Mouse (Mus musculus) embryonic facial prominence, embryonic 13.5 days (tissue): ENCODE results near the gene Olfr985. TPM values are rescaled to one million over a fixed set of nuclear protein-coding genes. Genes with fewer than 3 reads are reported as not detected.

Source experiments
- ATAC-seq: fragments of 200-750 bp; cut with Nextera tagmentation; 2 replicates; pipeline ENCODE4 v1.8.0; 2017; ENCODE audit warnings: low read depth; ENCODE audit not compliant: insufficient number of reproducible peaks, insufficient read depth, low FRiP score, low TSS enrichment
- H3K27ac ChIP-seq: fragments of 300-500 bp; sonication (generic); 2 replicates; pipeline ENCODE4 v1.5.1; 2015; ENCODE audit warnings: moderate library complexity, mild to moderate bottlenecking, inconsistent platforms
- H3K27me3 ChIP-seq: fragments of 300-500 bp; sonication (generic); 2 replicates; pipeline ENCODE4 v1.6.1; 2015; ENCODE audit warnings: mild to moderate bottlenecking, inconsistent platforms
- H3K36me3 ChIP-seq: fragments of 300-500 bp; sonication (generic); 2 replicates; pipeline ENCODE4 v1.6.1; 2015; ENCODE audit warnings: mild to moderate bottlenecking, inconsistent platforms
- H3K4me1 ChIP-seq: fragments of 300-500 bp; sonication (generic); 2 replicates; pipeline ENCODE4 v1.6.1; 2015; ENCODE audit warnings: inconsistent platforms
- H3K4me2 ChIP-seq: fragments of 300-500 bp; sonication (generic); 2 replicates; pipeline ENCODE4 v1.6.1; 2015; ENCODE audit warnings: moderate library complexity, mild to moderate bottlenecking, inconsistent platforms
- H3K4me3 ChIP-seq: fragments of 300-500 bp; sonication (generic); 2 replicates; pipeline ENCODE4 v1.5.1; 2015; ENCODE audit warnings: mild to moderate bottlenecking, inconsistent platforms
- H3K9ac ChIP-seq: fragments of 300-500 bp; sonication (generic); 2 replicates; pipeline ENCODE4 v1.6.1; 2015; ENCODE audit warnings: mild to moderate bottlenecking, inconsistent platforms
- H3K9me3 ChIP-seq: fragments of 300-500 bp; sonication (generic); 2 replicates; pipeline ENCODE4 v1.6.1; 2016; ENCODE audit warnings: inconsistent platforms
- WGBS: fragments of 180-500 bp; shearing (Covaris S2); methylation state at CpG from one replicate; pipeline ENCODE4 v1.1.7; 2015; ENCODE audit warnings: mixed read lengths; 5-methylcytosine and 5-hydroxymethylcytosine counted together
- polyA plus RNA-seq: library from polyadenylated mRNA; unstranded; fragments of >200 nt; fragmentation: Nextera tagmentation; extraction: Ambion mirVana; gene quantifications from 2 replicates; pipeline ENCODE4 v1.2.1, GENCODE M21; 2015

The Olfr985 gene
- polyA plus RNA-seq, 1 experiment from 2014 or later: not detected

DNA sequence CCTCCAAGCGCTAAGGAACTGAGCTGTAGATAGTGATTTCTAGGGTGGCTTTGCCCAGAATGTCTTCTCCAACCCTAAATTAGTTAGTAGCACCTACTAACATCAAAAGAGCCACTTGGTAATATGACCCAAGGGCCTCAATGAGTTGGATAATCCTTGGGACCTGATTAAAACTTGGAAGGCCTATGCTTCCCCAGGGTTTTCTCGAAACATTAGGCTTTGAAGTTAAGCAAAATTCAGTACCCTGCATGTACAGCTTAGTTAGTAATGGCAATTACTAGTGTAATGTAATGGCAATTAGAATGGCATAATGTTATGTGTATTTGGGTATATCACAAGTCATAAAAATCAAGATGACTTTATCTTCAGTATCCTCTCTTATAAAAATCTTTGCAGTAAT lies 36.5 kb downstream of the Olfr985 start, which contains the start of gene Olfr983:
TSS of gene Olfr983 (minus strand) at position 101 of the 400 bp plus-strand sequence.
- Histone ChIP-seq H3K36me3 (no peaks in the 10 kb centered on the region), H3K4me3 (no peak within 1 kb of the TSS), H3K27ac (no peak within 1 kb of the TSS), H3K4me2 (no peak within 1 kb of the TSS), H3K9ac (no peak within 1 kb of the TSS), H3K27me3 (no peaks in the 10 kb centered on the region), H3K4me1 (no peaks in the 10 kb centered on the region), H3K9me3 (no peaks in the 10 kb centered on the region)
- no peak for ATAC-seq
- WGBS: 71% methylated on average over 2 of the region's 2 CpGs

Other genes with a start within 250 kb of the Olfr985 start
- gene Olfr229, start 222.8 kb downstream of the Olfr985 start, polyA plus RNA-seq: not detected in 2 replicates
- gene Olfr974, start 192.7 kb downstream of the Olfr985 start, polyA plus RNA-seq: 0.25 TPM in 1 of 2 replicates, not detected in the other
- not detected in 2 replicates for gene Olfr975, start 178.1 kb downstream of the Olfr985 start, polyA plus RNA-seq
- gene Olfr976, start 169.1 kb downstream of the Olfr985 start, polyA plus RNA-seq: not detected in 2 replicates
- not detected in 2 replicates for gene Olfr978, start 138.1 kb downstream of the Olfr985 start, polyA plus RNA-seq
- gene Olfr979, start 126.7 kb downstream of the Olfr985 start, polyA plus RNA-seq: not detected in 2 replicates
- not detected in 2 replicates for gene Olfr980, start 120.6 kb downstream of the Olfr985 start, polyA plus RNA-seq
- gene Olfr981, start 108.7 kb downstream of the Olfr985 start, polyA plus RNA-seq: not detected in 2 replicates
- gene Olfr982, start 56.4 kb downstream of the Olfr985 start, polyA plus RNA-seq: not detected in 2 replicates
- not detected in 2 replicates for gene Olfr983, start 36.6 kb downstream of the Olfr985 start, polyA plus RNA-seq
- gene Olfr984, start 16.0 kb downstream of the Olfr985 start, polyA plus RNA-seq: not detected in 2 replicates
- gene Tmem225, start 17.9 kb upstream of the Olfr985 start, polyA plus RNA-seq: not detected in 2 replicates
- gene Olfr986, start 50.7 kb upstream of the Olfr985 start, polyA plus RNA-seq: not detected in 2 replicates
- gene Zfp202, start 62.1 kb upstream of the Olfr985 start, polyA plus RNA-seq: 6.9 and 8.1 TPM in 2 replicates
- 2.8 and 3.0 TPM in 2 replicates for gene Scn3b, start 139.0 kb upstream of the Olfr985 start, polyA plus RNA-seq